Mouse (Mus musculus) kidney, embryonic 14.5 days (tissue): ENCODE measurements at regions not wholly inside any gene's neighbourhood (a gene's known extent, or its start where the extent isn't known, plus 50 kb on each side); places are given as distances from the start of the nearest gene placed in this dataset.

ENCODE experiments used
- ATAC-seq: fragments of 200-750 bp; cut with Nextera tagmentation; 2 replicates; pipeline ENCODE4 v1.8.0; 2017; ENCODE audit warnings: moderate number of reproducible peaks, mild to moderate bottlenecking, moderate TSS enrichment, moderate library complexity; ENCODE audit not compliant: low FRiP score, low TSS enrichment
- H3K27ac ChIP-seq: fragments of 300-500 bp; sonication (generic); 2 replicates; pipeline ENCODE4 v1.5.1; 2014; ENCODE audit warnings: low read depth, mild to moderate bottlenecking, low read length, moderate library complexity, mixed read lengths
- H3K27me3 ChIP-seq: fragments of 300-500 bp; sonication (generic); 2 replicates; pipeline ENCODE4 v1.6.1; 2014; ENCODE audit warnings: mild to moderate bottlenecking, low read length; ENCODE audit not compliant: control insufficient read depth, insufficient read depth
- H3K36me3 ChIP-seq: fragments of 300-500 bp; sonication (generic); 2 replicates; pipeline ENCODE4 v1.6.1; 2014; ENCODE audit warnings: low read length, mixed read lengths; ENCODE audit not compliant: control insufficient read depth, insufficient read depth
- H3K4me1 ChIP-seq: fragments of 300-500 bp; sonication (generic); 2 replicates; pipeline ENCODE4 v1.6.1; 2014; ENCODE audit warnings: low read length, mixed read lengths; ENCODE audit not compliant: control insufficient read depth, insufficient read depth
- H3K4me2 ChIP-seq: fragments of 300-500 bp; sonication (generic); replicated peaks from 2 replicates; pipeline ENCODE4 v1.6.1; 2014; ENCODE audit warnings: low read depth, mild to moderate bottlenecking, low read length
- H3K4me3 ChIP-seq: fragments of 300-500 bp; sonication (generic); 2 replicates; pipeline ENCODE4 v1.5.1; 2014; ENCODE audit warnings: mild to moderate bottlenecking, low read length
- H3K9ac ChIP-seq: fragments of 300-500 bp; sonication (generic); 2 replicates; pipeline ENCODE4 v1.6.1; 2014; ENCODE audit warnings: low read depth, mild to moderate bottlenecking, low read length, moderate library complexity
- H3K9me3 ChIP-seq: fragments of 300-500 bp; sonication (generic); 2 replicates; pipeline ENCODE4 v1.6.1; 2016; ENCODE audit warnings: low read length; ENCODE audit not compliant: control insufficient read depth
- WGBS: fragments of 180-500 bp; shearing (Covaris S2); extraction: QIAGEN DNeasy Blood & Tissue Kit; methylation state at CpG from one replicate; pipeline ENCODE4 v1.1.7; 2014; 5-methylcytosine and 5-hydroxymethylcytosine counted together

GRCm38 (mm10) chr17:80780303-80780702 is 52.0 kb upstream of the Map4k3 start:
- Histone ChIP-seq H3K9ac (no peak overlapping the region), H3K27me3 (no peaks in the 10 kb centered on the region), H3K36me3 (no peaks in the 10 kb centered on the region), H3K9me3 (no peaks in the 10 kb centered on the region), H3K4me3 (no peak overlapping the region), H3K4me2 (no peak overlapping the region), H3K4me1 (peaks cover 4% of the 10 kb centered on the region; the same call in 1 of the 2 replicates), H3K27ac (no peak overlapping the region)
- WGBS = 49% methylated on average over 7 of the region's 7 CpGs
- no peak for ATAC-seq

GRCm38 (mm10) chr17:80779782-80780181 is 51.5 kb upstream of the Map4k3 start:
- no peaks in the 10 kb centered on the region for H3K36me3 ChIP-seq
- H3K9ac ChIP-seq = no peak overlapping the region
- no peak for ATAC-seq
- WGBS = 70% methylated on average over 6 of the region's 6 CpGs
- peaks cover 4% of the 10 kb centered on the region; the same call in 1 of the 2 replicates for H3K4me1 ChIP-seq
- no peak overlapping the region for H3K4me2 ChIP-seq
- no peak overlapping the region for H3K27ac ChIP-seq
- no peak overlapping the region for H3K4me3 ChIP-seq
- no peaks in the 10 kb centered on the region for H3K27me3 ChIP-seq
- no peaks in the 10 kb centered on the region for H3K9me3 ChIP-seq
